Mouse (Mus musculus) bone marrow macrophage, adult 2 months (primary cell): ENCODE results near the gene Abca14.

Experiments
- CTCF ChIP-seq: IDR thresholded peaks from 2 replicates; pipeline ENCODE4 v1.5.1; 2012; ENCODE audit warnings: low read depth, mild to moderate bottlenecking, low read length, moderate library complexity
- POLR2A ChIP-seq: IDR thresholded peaks from 2 replicates; pipeline ENCODE4 v1.6.1; 2012; ENCODE audit warnings: mild to moderate bottlenecking, low read depth, low read length, borderline replicate concordance

GRCm38 (mm10) chr7:120361159-120361558 lies 157.4 kb downstream of the Abca14 start:
- TF ChIP-seq POLR2A (no peak), CTCF (no peak)
